Mouse (Mus musculus) CD4-positive, CD25-positive, alpha-beta regulatory T cell (primary cell): ENCODE measurements around the gene Usp40. TPM values are rescaled to one million over a fixed set of nuclear protein-coding genes. Genes with fewer than 3 reads are reported as not detected.

Source experiments
- polyA plus RNA-seq: library from polyadenylated mRNA; unstranded; fragments of 100-300 nt; shearing (Covaris generic); gene quantifications from one replicate; pipeline ENCODE4 v1.2.1, GENCODE M21; 2017

The Usp40 gene
- polyA plus RNA-seq, result 21.4 TPM

GRCm38 (mm10) chr1:88008211-88008697 lies at the start of gene Usp40:
TSS of gene Usp40 (minus strand) at chr1:88008551.

GRCm38 (mm10) chr1:88055088-88055487 lies 46.7 kb upstream of the Usp40 start, which contains the start of gene Ugt1a10:
TSS of gene Ugt1a10 (plus strand) at chr1:88055388.

Other genes starting within 250 kb of the Usp40 start
- gene Sag, start 204.9 kb downstream of the Usp40 start, polyA plus RNA-seq, result 6.2 TPM
- 128 TPM for gene Dgkd, start 155.3 kb downstream of the Usp40 start, polyA plus RNA-seq
- gene Ugt1a10, start 46.8 kb upstream of the Usp40 start, polyA plus RNA-seq, result not detected
- not detected for gene Ugt1a9, start 62.2 kb upstream of the Usp40 start, polyA plus RNA-seq
- gene Ugt1a8, start 79.3 kb upstream of the Usp40 start, polyA plus RNA-seq, result not detected
- gene Ugt1a7c, start 86.5 kb upstream of the Usp40 start, polyA plus RNA-seq, result 0.86 TPM
- not detected for gene Ugt1a6b, start 94.7 kb upstream of the Usp40 start, polyA plus RNA-seq
- 0.14 TPM for gene Ugt1a6a, start 126.3 kb upstream of the Usp40 start, polyA plus RNA-seq
- not detected for gene Ugt1a5, start 157.5 kb upstream of the Usp40 start, polyA plus RNA-seq
- gene Ugt1a2, start 192.1 kb upstream of the Usp40 start, polyA plus RNA-seq, result not detected
- 1.0 TPM for gene Dnajb3, start 197.2 kb upstream of the Usp40 start, polyA plus RNA-seq
- 0.12 TPM for gene Ugt1a1, start 203.4 kb upstream of the Usp40 start, polyA plus RNA-seq
- 1.2 TPM for gene Mroh2a, start 218.4 kb upstream of the Usp40 start, polyA plus RNA-seq